Mouse (Mus musculus) erythroblast, embryonic 14.5 days (primary cell): ENCODE results near the gene Camk1d. TPM values are rescaled to one million over a fixed set of nuclear protein-coding genes. Genes with fewer than 3 reads are reported as not detected.
"Not testable (repeated sequence)": the region's sequence is repeated elsewhere in the genome, so short reads cannot be mapped to it uniquely, and the experiment has no call there.

Experiments used
- H3K27me3 ChIP-seq: 2 replicates; pipeline ENCODE4 v1.6.1; 2012; ENCODE audit warnings: inconsistent platforms; ENCODE audit not compliant: control insufficient read depth
- H3K36me3 ChIP-seq: 2 replicates; pipeline ENCODE4 v1.6.1; 2012; ENCODE audit warnings: mild to moderate bottlenecking, inconsistent platforms; ENCODE audit not compliant: control insufficient read depth
- H3K4me1 ChIP-seq: 2 replicates; pipeline ENCODE4 v1.6.1; 2012; ENCODE audit warnings: inconsistent platforms; ENCODE audit not compliant: control insufficient read depth
- H3K4me3 ChIP-seq: replicated peaks from 2 replicates; pipeline ENCODE3; 2012; ENCODE audit warnings: moderate library complexity, mild to moderate bottlenecking, inconsistent platforms
- H3K9me3 ChIP-seq: 2 replicates; pipeline ENCODE4 v1.6.1; 2012; ENCODE audit warnings: low read length, inconsistent platforms, mixed read lengths; ENCODE audit not compliant: control insufficient read depth
- GATA1 ChIP-seq: IDR thresholded peaks from 2 replicates; pipeline ENCODE4 v1.6.1; 2012; ENCODE audit warnings: low read length, inconsistent platforms, mixed read lengths
- TAL1 ChIP-seq: IDR thresholded peaks from 3 replicates; pipeline ENCODE4 v1.6.1; 2012; ENCODE audit warnings: low read length, inconsistent platforms, mixed read lengths
- polyA plus RNA-seq: library from polyadenylated mRNA; stranded (reverse); fragments of >175 nt; gene quantifications from 2 replicates; pipeline ENCODE4 v1.2.3, GENCODE M21; 2012

Camk1d gene
- polyA plus RNA-seq, 1 experiment = 0.02 TPM

GRCm38 (mm10) chr2:5398505-5398904 lies 315.8 kb downstream of the Camk1d start:
- no peaks in the 10 kb centered on the region for H3K36me3 ChIP-seq
- H3K4me1 ChIP-seq = no peaks in the 10 kb centered on the region
- no peaks in the 10 kb centered on the region for H3K9me3 ChIP-seq
- H3K27me3 ChIP-seq = no peaks in the 10 kb centered on the region
- no peak overlapping the region for H3K4me3 ChIP-seq
- TF ChIP-seq TAL1 = no peak
- no peak for TF ChIP-seq GATA1

- Histone ChIP-seq H3K4me1 (no peaks in the 10 kb centered on the region), H3K4me3 (no peak overlapping the region), H3K27me3 (no peaks in the 10 kb centered on the region), H3K9me3 (no peaks in the 10 kb centered on the region), H3K36me3 (no peaks in the 10 kb centered on the region)
- TF ChIP-seq GATA1 = no peak
- TF ChIP-seq TAL1 = no peak
These were observed 316.3 kb downstream of the Camk1d start for GRCm38 (mm10) chr2:5398043-5398442.

- Histone ChIP-seq H3K4me1 (no peaks in the 10 kb centered on the region), H3K9me3 (no peaks in the 10 kb centered on the region), H3K4me3 (no peak overlapping the region), H3K36me3 (no peaks in the 10 kb centered on the region), H3K27me3 (no peaks in the 10 kb centered on the region)
- TF ChIP-seq GATA1 = no peak
- no peak for TF ChIP-seq TAL1
These were observed 316.8 kb downstream of the Camk1d start for GRCm38 (mm10) chr2:5397468-5397867.

- H3K4me3 ChIP-seq = no peak overlapping the region
- TF ChIP-seq GATA1 = no peak
- TF ChIP-seq TAL1 = no peak
- H3K36me3 ChIP-seq = no peaks in the 10 kb centered on the region
- H3K9me3 ChIP-seq = no peaks in the 10 kb centered on the region
- no peaks in the 10 kb centered on the region for H3K4me1 ChIP-seq
- H3K27me3 ChIP-seq = no peaks in the 10 kb centered on the region
These were observed 317.9 kb downstream of the Camk1d start for GRCm38 (mm10) chr2:5396415-5396814.

- Histone ChIP-seq H3K27me3 (no peaks in the 10 kb centered on the region), H3K4me3 (no peak overlapping the region), H3K4me1 (no peaks in the 10 kb centered on the region), H3K36me3 (no peaks in the 10 kb centered on the region), H3K9me3 (no peaks in the 10 kb centered on the region)
- no peak for TF ChIP-seq GATA1
- TF ChIP-seq TAL1 = no peak
These were observed 318.4 kb downstream of the Camk1d start for GRCm38 (mm10) chr2:5395873-5396272.

- no peaks in the 10 kb centered on the region for H3K36me3 ChIP-seq
- no peak overlapping the region for H3K4me3 ChIP-seq
- TF ChIP-seq GATA1 = no peak
- TF ChIP-seq TAL1 = no peak
- no peaks in the 10 kb centered on the region for H3K9me3 ChIP-seq
- H3K27me3 ChIP-seq = no peaks in the 10 kb centered on the region
- no peaks in the 10 kb centered on the region for H3K4me1 ChIP-seq
These were observed 321.4 kb downstream of the Camk1d start for GRCm38 (mm10) chr2:5392921-5393320.

- H3K4me1 ChIP-seq = no peaks in the 10 kb centered on the region
- no peaks in the 10 kb centered on the region for H3K36me3 ChIP-seq
- no peaks in the 10 kb centered on the region for H3K27me3 ChIP-seq
- TF ChIP-seq GATA1 (no peak), TAL1 (no peak)
- no peaks in the 10 kb centered on the region for H3K9me3 ChIP-seq
- H3K4me3 ChIP-seq = no peak overlapping the region
These were observed 321.8 kb downstream of the Camk1d start for GRCm38 (mm10) chr2:5392470-5392869.

GRCm38 (mm10) chr2:5388381-5388780 lies 325.9 kb downstream of the Camk1d start:
- Histone ChIP-seq H3K36me3 (no peaks in the 10 kb centered on the region), H3K4me3 (no peak overlapping the region), H3K9me3 (no peaks in the 10 kb centered on the region), H3K4me1 (no peaks in the 10 kb centered on the region), H3K27me3 (no peaks in the 10 kb centered on the region)
- TF ChIP-seq TAL1 (no peak), GATA1 (no peak)

- H3K36me3 ChIP-seq = no peaks in the 10 kb centered on the region
These were observed 332.3 kb downstream of the Camk1d start for GRCm38 (mm10) chr2:5381712-5382710.

GRCm38 (mm10) chr2:5380973-5381372 lies 333.3 kb downstream of the Camk1d start:
- TF ChIP-seq GATA1 (no peak), TAL1 (no peak)
- Histone ChIP-seq H3K36me3 (no peaks in the 10 kb centered on the region), H3K9me3 (no peaks in the 10 kb centered on the region), H3K4me3 (no peak overlapping the region), H3K4me1 (no peaks in the 10 kb centered on the region), H3K27me3 (no peaks in the 10 kb centered on the region)

More at GRCm38 (mm10) chr2:5381712-5382710, 332.3 kb downstream of the Camk1d start:
- Histone ChIP-seq H3K4me3 (no peak overlapping the region), H3K27me3 (no peaks in the 10 kb centered on the region), H3K4me1 (no peaks in the 10 kb centered on the region), H3K9me3 (no peaks in the 10 kb centered on the region)
- TF ChIP-seq TAL1 (no peak), GATA1 (no peak)

GRCm38 (mm10) chr2:5378922-5379321 lies 335.4 kb downstream of the Camk1d start:
- H3K4me3 ChIP-seq, H3K9me3 ChIP-seq, H3K27me3 ChIP-seq, H3K36me3 ChIP-seq, H3K4me1 ChIP-seq: not testable (repeated sequence)
